Mouse (Mus musculus): ENCODE results near the gene Gm36864.

The Gm36864 gene

DNA sequence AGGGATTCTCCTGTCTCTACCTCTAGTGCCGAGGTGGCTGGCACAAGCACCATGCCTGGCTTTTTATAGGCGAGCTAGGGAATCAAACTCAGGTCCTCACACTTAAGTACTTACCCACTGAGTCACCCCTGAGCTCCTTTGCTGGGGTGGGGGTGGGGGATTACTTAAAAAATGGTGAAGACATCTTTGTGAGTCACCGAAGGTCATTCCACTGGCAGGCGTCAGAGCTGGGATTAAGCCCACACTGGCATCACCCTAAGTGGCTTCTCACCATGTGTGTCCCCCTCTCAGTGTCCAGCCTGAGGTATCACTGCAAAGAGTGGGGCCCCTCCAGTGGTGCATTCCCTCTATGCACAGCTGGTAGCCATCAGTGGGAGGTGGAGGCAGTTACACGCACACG lies 24.4 kb downstream of the Gm36864 start:
- no peak for DNase-seq

DNA sequence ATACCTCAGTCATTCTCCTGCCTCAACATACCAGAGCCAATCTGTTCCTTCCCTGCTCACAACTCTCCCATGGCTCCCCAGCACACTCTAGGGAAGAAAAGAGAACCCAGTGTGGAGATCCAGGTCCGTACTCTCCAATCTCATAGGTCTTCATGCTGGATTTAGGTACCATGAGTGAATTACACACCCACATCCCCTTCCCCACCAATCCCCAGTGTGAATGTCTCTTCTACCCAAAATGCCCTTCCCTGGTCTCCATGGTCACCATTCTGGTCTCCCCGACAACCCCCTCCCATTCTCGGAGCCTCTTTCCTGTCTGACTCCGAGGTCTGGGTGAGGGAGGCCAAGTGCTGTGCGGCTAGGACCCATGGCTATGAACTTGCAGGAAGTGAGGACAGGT lies 25.2 kb downstream of the Gm36864 start, which contains the start of gene Gm15517:
Gene Gm15517, plus strand, starts transcription at position 301 of the 400 bp plus-strand sequence.
- no peak for DNase-seq

DNA sequence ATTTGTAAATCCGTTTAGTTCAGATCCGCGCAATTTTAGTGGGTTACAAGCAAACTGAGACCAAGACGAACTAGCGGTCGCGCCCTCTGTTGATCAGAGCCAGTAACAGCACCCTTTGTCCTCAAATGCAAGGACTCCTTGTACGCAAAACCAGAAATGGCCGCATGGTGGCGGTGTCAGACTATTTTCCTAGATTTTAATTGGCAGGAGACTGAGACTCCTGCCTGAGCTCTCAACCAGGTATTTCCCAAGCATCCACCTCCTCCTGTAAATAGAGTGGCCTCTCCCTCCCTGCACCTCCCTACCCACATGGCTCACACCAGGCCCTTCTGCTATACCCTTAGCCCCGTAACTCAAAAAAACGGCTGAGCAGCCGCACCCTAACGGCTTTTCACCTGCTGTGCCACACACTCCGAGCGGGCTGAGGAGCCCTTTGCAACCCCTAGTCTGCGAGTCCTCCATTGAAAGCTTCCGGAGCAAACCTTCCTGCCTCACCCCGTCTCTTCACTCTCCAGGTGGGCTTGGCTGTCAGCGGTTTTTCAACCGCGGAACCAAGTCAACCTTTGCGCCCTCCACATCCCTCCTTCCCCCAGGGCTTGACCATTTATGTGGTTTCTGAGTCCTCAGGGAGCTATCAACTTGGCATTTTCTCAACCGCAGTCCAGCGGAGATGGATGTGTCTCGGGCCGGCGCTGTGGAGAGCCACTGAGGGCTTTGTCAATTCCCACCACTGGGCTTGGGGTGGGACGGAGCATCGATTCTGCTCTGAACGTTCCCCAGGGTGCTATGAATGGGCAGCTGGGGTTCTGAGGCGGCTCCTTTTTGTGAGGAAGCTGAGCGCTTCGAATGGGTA lies 27.0 kb downstream of the Gm36864 start:
- peak; percentile 99 for DNase-seq

DNA sequence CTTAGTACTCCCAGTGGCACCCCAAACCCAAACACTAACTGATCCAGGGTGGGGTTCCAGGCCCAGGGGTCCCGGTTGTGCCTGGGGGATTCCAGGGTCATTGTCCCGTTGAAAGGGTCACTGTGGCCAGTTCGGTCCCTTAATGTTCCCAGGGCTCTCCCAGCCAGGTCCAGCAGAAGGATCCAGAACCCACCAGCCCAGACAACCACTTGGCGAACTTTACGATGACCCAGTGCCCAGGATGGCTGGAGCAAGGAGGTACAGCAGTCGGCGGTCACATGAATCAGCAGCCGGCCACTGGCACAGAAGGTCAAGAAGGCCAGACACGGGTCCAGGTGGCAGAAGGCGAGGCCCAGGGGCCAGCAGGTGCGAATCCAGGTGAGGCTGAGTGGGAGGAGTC lies 32.1 kb downstream of the Gm36864 start:
- no peak for DNase-seq

DNA sequence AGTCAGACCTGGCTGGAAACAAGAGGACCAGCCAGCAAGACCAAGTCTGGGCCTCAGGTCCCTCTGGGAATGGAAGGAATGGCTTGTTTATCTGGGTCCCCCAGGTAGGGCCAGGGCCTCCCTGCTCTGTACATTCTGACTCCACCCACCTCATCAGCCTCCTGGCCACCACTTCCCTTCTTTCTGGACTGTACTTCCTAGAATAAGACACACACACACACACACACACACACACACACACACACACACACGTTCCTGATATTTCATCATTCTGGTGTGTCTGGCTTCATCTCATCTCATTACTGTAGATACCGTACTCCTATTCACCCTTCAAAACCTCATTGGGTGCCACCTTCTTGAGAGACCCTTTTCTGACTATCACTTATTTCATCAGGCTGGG lies 33.4 kb downstream of the Gm36864 start:
- no peak for DNase-seq

DNA sequence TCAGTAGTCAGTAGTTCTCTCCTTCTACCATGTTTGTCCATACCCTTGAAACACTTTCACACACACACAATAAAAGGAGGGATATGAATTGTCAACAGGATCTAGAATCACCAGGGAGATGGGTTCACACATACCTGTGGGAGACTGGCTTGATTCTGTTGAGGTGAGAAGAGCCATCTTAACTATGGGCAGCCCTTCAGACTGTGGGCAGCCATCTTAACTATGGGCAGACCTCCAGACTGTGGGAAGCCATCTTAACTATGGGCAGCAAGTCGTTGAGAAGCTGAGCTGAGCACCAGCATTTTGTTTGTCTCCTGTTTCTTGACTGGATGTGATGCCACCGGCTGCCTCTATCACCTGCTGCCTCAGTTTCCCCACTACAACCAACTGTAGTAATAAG lies 35.3 kb downstream of the Gm36864 start:
- DNase-seq = no peak

DNA sequence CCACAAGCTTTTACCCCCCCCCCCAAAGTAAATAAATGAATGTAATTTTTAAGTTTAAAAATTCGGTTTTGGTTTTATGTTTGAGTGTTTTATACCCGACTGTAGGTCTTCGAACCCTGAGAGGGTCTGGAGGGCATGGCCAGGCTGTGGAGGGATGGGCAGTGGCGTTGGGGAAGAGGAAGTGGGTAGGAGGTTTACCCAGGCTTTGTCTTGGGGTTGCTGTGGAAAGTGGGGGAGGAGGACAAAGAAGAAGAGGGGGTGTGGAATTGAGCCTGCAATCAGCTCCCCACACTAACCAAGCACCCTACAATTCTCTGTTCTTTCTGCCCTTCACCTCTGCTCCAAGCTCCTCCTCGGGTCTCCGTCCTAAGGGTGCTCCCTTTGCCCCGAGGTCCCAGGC lies 36.6 kb downstream of the Gm36864 start:
- no peak for DNase-seq

DNA sequence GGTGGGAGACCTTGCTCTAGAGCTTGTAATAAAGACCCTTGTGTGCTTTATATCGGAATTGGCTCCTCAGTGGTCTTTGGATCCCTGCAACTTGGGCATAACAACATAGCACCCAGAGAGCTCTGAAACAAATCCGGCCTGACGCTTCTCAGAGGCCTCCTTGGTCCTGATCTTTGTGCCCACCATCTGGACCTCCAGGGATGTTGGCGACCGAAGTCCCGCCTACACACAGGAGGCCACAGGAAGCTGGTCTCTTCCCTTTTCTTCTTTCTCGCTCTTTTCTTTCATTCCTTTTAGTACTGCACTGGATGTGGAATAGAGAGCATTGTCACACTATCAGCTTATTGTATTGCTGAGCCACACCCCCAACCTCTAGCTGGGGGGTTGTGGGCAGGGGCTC lies 37.5 kb downstream of the Gm36864 start:
- DNase-seq = no peak

DNA sequence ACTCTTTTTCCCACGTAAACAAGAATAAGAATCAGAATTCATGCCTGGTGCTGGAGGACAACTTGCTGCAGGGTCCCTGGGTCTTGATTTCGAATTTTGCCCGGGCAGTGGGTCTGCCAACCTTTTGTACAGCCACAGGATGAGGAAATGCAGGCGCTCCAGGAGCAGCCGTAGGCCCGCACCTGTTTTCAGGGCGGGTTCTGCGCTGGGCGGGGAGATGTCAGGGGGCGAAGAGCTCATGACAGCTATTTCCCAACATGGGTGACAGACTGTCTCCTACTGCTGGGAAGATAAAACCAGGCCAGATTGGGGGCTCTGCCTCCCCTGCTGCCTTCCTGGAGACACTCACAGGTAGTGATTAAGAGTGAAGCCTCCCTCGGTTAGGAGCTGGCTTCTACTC lies 38.1 kb downstream of the Gm36864 start:
- DNase-seq = no peak

DNA sequence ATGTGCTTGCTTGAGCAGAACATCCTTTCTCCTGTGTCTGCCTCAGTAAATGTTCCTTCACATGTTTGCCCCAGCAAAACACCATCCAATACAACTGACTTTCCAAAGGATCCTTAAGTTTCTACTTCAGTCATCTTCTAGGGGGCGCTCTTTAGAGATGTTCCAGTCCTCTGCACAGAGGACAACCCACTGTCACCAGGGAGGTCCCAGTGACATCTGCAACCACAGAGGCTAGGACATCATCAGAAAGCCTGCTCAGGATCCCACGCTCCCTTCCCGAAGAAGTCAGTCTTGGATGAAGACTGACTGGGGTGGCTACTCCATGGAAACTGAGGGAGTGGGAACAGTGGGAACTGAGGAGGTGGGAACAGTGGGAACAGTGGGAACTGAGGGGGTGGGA lies 39.6 kb downstream of the Gm36864 start:
- DNase-seq = no peak

DNA sequence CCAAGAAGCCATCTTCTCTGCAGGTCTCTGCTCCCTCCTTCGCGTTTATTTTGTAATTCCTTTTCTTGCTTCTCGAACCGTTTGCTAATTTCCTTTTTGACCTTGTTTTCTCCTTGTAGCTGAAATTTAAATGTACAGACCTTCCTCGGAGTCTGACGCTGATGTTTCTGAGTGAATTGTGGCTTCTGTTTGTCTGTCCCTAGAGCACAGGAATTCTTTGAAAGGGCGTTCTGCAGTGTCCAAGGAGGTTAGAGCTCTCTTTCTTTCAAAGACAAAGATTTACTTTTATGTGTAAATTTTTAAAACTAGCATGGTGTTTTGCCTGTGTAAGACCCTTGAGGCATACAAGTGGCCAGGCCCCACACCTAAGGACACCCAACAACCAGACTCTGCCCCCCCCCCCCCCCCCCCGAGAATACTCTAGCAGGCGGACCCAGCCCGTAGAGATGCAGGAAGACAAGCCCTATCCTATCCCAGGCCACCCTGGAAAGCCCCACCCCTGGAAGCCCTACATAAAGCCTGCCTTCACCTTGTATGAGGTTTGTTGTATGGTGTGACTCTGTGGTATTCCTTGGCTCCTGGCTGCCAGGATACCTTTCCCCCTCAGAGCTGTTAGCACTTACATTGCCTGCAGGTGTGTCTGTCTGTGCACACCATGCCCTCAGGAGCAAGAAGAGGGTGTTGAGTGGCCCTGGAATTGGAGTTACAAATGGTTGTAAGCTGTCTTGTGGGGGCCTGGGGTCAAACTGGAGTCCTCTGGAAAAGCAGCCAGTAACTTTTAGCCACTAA lies 40.7 kb downstream of the Gm36864 start:
- DNase-seq = no peak

DNA sequence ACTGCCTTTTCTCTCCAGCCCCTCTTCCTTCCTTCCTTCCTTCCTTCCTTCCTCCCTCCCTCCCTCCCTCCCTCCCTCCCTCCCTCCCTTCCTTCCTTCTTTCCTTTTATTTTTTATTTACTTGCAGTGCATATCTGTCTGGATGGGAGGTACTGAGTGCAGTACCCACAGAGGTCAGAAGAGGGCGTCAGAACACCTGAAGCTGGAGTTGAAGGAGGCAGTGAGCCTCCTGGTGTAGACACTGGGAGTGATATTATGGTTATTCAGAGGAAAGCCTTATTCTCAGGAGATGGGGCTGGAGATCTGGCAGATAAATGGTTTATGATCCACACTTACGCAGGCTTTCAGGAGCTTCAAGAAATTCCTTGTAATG lies 41.3 kb downstream of the Gm36864 start:
- peak; percentile 65 for DNase-seq

DNA sequence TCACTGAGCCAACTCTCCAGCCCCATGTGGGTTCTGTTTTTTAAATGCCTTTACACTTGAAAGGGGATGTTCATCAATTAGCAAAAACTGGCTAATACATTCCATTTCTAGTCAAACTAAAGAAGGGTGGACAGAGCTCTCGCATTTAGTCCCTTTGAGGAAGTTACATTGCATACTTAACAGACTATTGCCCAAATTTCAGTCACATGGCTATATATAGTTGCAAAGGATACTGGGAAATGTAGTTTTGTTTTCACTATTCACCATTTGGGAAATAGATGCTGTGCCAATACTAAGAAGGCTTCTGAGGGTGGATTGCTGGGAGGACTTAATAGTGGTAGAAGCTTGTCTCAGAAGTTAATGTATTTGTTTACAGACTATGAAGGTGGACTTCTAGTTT lies 45.0 kb downstream of the Gm36864 start:
- no peak for DNase-seq

DNA sequence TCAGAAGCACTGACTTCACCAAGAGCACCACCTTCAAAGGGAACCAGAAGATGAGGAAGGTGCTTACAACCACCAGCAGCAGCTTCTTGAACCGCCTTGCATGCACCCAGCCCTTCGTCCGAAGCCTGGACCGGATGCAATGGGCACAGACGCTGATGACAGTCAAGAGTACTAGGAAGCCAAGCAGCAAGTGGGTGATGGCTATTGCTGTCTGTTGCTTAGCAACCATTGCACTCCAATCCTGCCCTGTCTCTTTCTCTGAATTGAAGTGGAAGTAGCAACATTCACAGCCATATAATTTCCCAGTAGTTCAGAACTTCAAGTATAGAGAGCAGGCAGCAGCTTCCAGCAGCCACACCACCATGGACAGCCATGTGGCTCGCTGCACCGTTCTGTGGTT lies 45.6 kb downstream of the Gm36864 start:
- no peak for DNase-seq

DNA sequence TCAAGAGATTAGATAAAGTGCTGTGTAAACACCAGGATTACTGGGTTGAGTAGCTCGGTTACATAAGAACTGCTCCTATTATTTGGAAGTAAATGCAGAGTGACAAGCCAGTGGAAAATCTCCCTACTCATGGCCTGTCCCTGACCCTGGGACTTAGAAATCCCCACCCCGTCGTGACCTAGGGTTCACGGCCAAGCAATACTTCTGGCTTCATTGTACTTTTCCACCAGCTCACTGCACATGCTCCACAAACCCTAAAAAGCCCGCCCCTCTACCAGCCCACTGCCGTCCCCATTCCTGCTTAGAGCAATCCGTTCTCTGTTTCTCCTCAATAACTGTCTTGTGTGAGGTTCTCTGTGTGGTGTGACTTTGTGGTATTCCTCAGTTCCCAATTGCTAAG lies 51.8 kb downstream of the Gm36864 start:
- no peak for DNase-seq

DNA sequence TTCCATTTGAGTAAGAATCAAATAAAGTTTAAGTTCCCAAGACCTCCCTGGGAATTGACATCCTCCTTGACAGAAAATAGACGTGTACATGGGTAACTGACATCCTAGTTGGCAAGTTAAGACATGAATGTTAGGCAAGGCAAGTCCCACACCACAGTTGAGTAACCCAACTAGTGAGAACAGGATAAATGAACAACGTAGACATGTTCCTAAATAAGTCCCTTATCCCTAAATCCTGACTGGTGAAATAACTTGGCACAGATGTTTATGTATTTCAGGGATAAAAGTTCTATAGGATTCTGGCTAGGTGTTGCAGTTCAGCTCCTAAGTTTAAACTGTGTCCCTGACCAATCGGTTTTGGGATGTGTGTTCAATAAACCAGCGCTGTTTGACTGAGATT lies 55.0 kb downstream of the Gm36864 start:
- DNase-seq = no peak

DNA sequence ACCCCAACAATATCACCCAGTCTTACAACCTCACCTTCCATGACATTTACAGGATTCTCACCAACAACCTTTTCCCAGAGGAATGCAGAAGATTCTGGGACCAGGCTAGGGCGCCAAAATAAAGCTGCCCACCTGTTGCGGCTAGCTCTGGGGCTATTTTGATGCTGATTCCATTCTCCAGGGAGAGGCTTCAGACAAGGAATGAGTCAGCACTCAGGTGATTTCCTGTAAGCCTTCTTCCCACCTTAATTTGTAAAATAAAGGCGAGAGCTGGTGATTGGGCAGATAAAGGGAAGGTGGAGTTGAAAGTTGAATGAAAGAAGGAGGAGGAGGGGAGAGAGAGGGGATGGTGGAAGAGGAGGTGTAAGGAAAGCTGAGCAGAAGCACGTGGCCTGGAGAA lies 55.4 kb downstream of the Gm36864 start:
- no peak for DNase-seq
